Mouse (Mus musculus): ENCODE measurements around the gene Bhlhe41. TPM values are rescaled to one million over a fixed set of nuclear protein-coding genes. Genes with fewer than 3 reads are reported as not detected.

Bhlhe41 gene
- polyA plus RNA-seq, 1 experiment from 2014 or later, result 3.8 TPM

DNA sequence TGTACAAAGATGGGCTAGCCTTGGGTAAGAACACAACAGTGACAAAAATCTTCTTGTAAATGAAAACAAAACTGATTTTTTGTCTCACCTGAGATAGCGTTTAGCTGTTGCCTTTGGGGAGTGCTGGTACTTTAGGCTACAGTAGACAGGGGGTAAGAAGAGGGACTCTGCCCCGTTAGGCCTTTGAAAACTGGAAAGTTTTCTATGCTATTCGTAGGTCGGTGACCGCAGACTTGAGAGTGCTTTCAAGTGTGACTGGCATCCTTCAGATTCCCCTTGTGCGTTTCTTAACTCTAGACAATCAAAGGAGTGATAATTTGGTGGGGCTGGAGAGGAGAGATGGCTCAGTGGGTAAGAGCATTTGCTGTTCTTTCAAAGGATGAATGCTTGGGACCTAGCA, 22.4 kb upstream of the Bhlhe41 start:
- no peaks in the 10 kb centered on the region for H3K36me3 ChIP-seq
- no peak overlapping the region for H3K27ac ChIP-seq
- H3K4me3 ChIP-seq, result no peak overlapping the region
- 71% methylated on average over 6 of the region's 6 CpGs for WGBS
- no peaks in the 10 kb centered on the region for H3K9me3 ChIP-seq
- H3K4me1 ChIP-seq, result peaks cover 16% of the 10 kb centered on the region; the same call in 1 of the 2 replicates
- H3K27me3 ChIP-seq (ENCODE audit: insufficient read depth, poor library complexity, severe bottlenecking), result no peaks in the 10 kb centered on the region
- DNase-seq (ENCODE audit: low spot score), result no peak

DNA sequence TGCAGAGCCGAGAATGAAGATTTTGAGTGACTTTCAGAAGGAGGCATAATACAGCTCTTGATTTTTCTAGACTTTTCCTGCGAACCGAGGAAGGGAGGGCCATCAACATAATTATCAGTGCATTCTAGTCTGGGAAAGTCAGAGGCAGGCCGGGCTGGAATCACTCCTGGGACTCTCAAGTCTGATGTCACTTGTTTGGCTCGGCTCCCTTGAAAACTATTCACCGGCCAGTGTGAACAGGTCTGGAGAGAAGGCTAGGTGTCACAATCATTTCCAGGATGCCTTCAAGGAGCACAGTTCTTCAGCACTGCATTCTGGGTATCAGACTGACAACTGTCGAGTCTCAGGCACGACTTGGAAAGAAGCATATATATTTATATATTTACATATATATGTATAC, 20.9 kb upstream of the Bhlhe41 start:
- Histone ChIP-seq H3K9me3 (no peaks in the 10 kb centered on the region), H3K27me3 (ENCODE audit: insufficient read depth, poor library complexity, severe bottlenecking) (no peaks in the 10 kb centered on the region), H3K36me3 (no peaks in the 10 kb centered on the region), H3K4me1 (peaks cover 11% of the 10 kb centered on the region; the same call in 1 of the 2 replicates), H3K27ac (0 out of 2 replicates have a peak overlapping the region, but pooled peaks have one; percentile 23), H3K4me3 (no peak overlapping the region)
- peak; percentile 80 for DNase-seq (ENCODE audit: low spot score)
- 37% methylated on average over 8 of the region's 8 CpGs for WGBS

DNA sequence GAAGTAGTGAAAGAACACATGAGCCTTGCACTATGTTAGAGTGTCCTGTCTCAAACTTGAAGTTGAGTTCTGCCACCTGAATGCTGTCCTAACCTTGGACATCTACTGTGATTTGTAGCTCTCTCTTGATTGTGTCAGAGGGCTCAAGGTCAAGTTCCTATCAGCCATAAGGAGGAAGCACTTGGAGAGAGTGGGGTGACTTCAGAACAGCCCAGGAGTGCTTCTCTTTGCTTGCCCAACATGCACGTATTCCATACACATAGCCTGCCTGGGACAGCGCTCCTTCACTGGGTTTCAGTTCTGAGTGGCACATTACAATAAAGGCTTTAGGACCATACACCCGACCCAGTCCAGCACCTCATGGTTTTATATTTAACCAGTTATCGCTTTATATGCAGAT, 19.7 kb upstream of the Bhlhe41 start:
- Histone ChIP-seq H3K9me3 (no peaks in the 10 kb centered on the region), H3K4me3 (no peak overlapping the region), H3K4me1 (peaks cover 11% of the 10 kb centered on the region; the same call in 1 of the 2 replicates), H3K36me3 (no peaks in the 10 kb centered on the region), H3K27ac (no peak overlapping the region), H3K27me3 (ENCODE audit: insufficient read depth, poor library complexity, severe bottlenecking) (no peaks in the 10 kb centered on the region)
- DNase-seq (ENCODE audit: low spot score), result no peak
- 77% methylated on average over 4 of the region's 4 CpGs for WGBS

DNA sequence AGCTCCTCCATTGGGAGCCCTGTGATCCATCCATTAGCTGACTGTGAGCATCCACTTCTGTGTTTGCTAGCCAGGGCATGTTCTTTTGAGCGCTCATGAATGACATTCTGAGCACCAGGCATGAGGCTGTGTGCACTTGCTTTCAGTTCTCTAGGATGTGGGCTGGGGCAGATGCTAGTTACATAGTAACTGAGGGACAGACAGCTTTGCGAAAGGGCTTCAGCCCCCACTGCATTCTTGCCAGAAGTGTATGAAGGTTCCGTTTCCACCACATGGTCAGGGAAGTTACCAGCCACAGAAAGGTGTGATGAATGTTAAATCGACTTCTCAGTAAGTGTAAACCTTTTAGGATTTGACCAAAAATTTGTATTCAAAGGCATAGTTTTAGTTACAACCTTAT, 18.3 kb upstream of the Bhlhe41 start:
- peaks cover 11% of the 10 kb centered on the region; the same call in 1 of the 2 replicates for H3K4me1 ChIP-seq
- no peaks in the 10 kb centered on the region for H3K27me3 ChIP-seq (ENCODE audit: insufficient read depth, poor library complexity, severe bottlenecking)
- 84% methylated on average over 4 of the region's 4 CpGs for WGBS
- no peak for DNase-seq (ENCODE audit: low spot score)
- H3K9me3 ChIP-seq, result no peaks in the 10 kb centered on the region
- no peak overlapping the region for H3K27ac ChIP-seq
- no peak overlapping the region for H3K4me3 ChIP-seq
- no peaks in the 10 kb centered on the region for H3K36me3 ChIP-seq

DNA sequence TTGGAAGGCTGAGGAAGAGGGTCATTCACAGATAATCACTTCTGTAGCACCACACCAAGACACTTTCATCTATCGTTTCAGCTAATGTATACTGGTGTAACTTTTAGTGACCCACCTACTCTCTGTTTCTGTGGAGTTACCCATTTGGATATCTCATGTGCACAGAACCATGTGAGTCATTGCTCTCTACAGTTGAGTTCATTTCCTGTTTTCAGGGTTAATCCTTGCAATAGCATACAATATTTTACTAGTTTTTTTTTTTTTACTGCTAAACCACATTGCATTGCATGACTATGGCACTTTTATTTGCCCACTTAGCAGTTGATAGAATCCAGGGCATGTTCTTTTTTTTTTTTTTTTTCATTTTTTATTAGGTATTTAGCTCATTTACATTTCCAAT, 17.7 kb upstream of the Bhlhe41 start:
- DNase-seq (ENCODE audit: low spot score), result no peak
- Histone ChIP-seq H3K9me3 (no peaks in the 10 kb centered on the region), H3K36me3 (no peaks in the 10 kb centered on the region), H3K4me3 (no peak overlapping the region), H3K4me1 (peaks cover 11% of the 10 kb centered on the region; the same call in 1 of the 2 replicates), H3K27ac (no peak overlapping the region), H3K27me3 (ENCODE audit: insufficient read depth, poor library complexity, severe bottlenecking) (no peaks in the 10 kb centered on the region)
- WGBS, result 77% methylated on average over 1 of the region's 1 CpGs

DNA sequence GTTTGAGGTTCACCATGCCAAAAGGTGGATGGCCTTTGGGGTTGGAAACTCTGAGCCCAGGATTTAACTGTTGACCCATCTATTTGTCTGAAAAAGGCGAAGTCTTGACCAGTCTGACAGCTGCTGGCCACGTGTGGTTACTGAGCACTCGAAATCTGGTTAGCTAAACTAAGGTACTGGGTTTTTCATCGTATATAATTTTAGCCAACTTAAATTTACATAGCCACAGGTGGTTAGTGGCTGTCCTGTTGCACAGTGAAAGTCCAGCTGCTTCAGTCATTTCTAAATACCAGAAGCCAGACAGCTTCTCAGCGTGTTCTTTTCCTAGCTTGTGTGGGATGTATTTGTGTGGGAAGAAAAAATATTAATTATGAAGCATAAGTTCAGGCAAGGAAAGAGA, 15.3 kb upstream of the Bhlhe41 start:
- DNase-seq (ENCODE audit: low spot score), result no peak
- no peaks in the 10 kb centered on the region for H3K36me3 ChIP-seq
- H3K4me1 ChIP-seq, result 0 out of 2 replicates have a peak, but pooled peaks cover 2% of the 10 kb centered on the region
- no peak overlapping the region for H3K4me3 ChIP-seq
- no peaks in the 10 kb centered on the region for H3K27me3 ChIP-seq (ENCODE audit: insufficient read depth, poor library complexity, severe bottlenecking)
- H3K27ac ChIP-seq, result no peak overlapping the region
- no peaks in the 10 kb centered on the region for H3K9me3 ChIP-seq
- WGBS, result 83% methylated on average over 5 of the region's 5 CpGs

DNA sequence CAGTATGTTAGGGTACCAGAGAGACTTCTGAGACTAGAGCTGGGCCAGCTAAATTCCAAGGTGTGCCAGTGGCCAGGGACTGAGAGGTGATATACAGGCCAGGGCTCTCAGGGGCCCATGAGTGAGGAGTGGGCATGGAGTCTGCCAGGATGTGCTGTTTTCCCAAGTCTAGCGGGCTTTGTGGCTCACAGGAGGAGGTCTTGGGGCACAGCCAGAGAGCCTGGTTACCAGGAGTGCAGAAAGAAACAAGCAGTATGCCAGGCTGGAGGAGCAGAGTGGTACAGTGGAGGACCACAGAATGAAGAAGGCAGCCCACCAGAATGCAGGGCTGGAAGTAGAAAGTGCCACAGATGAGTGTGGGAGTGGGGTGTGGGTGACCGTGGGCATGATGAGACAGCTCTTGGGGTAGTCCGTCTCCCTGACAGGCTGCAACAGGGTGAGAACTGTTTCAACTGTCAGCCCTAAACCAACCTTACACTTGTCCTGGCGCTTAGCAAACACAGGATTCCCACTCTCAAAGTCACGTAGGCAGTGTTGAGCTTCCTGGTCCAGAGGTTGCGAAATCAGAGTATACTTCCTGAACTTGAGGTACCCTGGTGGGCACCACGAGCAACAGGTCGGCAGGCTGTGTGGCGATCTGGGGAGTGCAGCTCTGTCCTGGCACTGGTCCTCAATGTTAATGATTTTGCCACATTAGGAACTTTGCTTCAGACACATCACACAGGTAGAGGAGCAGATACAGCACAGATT, 11.8 kb upstream of the Bhlhe41 start:
- no peak for DNase-seq (ENCODE audit: low spot score)
- no peak overlapping the region for H3K4me3 ChIP-seq
- 78% methylated on average over 9 of the region's 9 CpGs for WGBS
- no peaks in the 10 kb centered on the region for H3K27me3 ChIP-seq (ENCODE audit: insufficient read depth, poor library complexity, severe bottlenecking)
- H3K27ac ChIP-seq, result no peak overlapping the region
- H3K36me3 ChIP-seq, result no peaks in the 10 kb centered on the region
- peaks cover 5% of the 10 kb centered on the region; the same call in 1 of the 2 replicates for H3K4me1 ChIP-seq
- no peaks in the 10 kb centered on the region for H3K9me3 ChIP-seq

DNA sequence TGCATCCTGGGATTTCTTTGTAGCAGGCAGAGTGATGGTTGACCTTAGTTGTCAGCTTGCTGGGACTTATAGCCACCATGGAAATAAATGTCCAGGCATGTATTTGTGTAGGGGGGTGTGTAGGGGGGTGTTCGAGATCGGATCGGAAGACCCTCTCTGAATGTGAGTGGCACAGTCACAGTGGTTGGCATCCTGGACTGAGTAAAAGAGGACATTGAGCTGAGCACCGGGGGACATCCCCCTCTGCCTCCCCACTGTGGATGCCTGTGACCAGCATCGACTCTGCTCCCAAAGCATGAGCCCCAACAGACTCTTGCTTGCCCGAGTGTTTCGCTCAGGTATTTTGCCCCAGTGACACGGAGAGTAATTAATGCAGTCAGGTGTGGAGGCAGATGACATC, 8.0 kb upstream of the Bhlhe41 start:
- Histone ChIP-seq H3K4me3 (no peak overlapping the region), H3K36me3 (no peaks in the 10 kb centered on the region), H3K27me3 (ENCODE audit: insufficient read depth, poor library complexity, severe bottlenecking) (no peaks in the 10 kb centered on the region), H3K27ac (no peak overlapping the region), H3K4me1 (peaks cover 27% of the 10 kb centered on the region), H3K9me3 (no peaks in the 10 kb centered on the region)
- DNase-seq (ENCODE audit: low spot score), result no peak
- WGBS, result 83% methylated on average over 8 of the region's 8 CpGs

DNA sequence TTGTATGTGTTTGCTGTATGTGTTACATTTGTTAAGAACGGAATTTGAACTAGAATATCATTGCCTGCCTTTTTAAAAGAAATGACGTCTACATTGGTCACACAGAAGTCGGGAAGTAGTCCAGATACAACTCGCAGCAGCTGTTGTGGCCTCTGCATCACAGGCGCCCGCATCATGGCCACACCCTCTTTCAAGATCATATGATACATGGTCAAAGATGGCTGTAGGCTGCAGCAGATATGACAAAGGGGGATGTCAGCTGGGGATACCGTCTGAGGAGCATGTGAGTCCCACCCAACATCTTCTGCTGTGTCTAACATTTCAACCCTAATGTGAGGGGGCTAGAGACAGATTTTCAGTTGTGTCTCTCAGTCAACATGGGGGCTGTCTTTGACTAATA, 6.7 kb upstream of the Bhlhe41 start:
- Histone ChIP-seq H3K4me3 (no peak overlapping the region), H3K27ac (no peak overlapping the region; the same call in 1 of the 2 replicates), H3K36me3 (no peaks in the 10 kb centered on the region), H3K4me1 (peaks cover 30% of the 10 kb centered on the region), H3K9me3 (no peaks in the 10 kb centered on the region), H3K27me3 (ENCODE audit: insufficient read depth, poor library complexity, severe bottlenecking) (peaks cover 3% of the 10 kb centered on the region; the same call in 1 of the 2 replicates)
- 92% methylated on average over 7 of the region's 7 CpGs for WGBS
- no peak for DNase-seq (ENCODE audit: low spot score)

DNA sequence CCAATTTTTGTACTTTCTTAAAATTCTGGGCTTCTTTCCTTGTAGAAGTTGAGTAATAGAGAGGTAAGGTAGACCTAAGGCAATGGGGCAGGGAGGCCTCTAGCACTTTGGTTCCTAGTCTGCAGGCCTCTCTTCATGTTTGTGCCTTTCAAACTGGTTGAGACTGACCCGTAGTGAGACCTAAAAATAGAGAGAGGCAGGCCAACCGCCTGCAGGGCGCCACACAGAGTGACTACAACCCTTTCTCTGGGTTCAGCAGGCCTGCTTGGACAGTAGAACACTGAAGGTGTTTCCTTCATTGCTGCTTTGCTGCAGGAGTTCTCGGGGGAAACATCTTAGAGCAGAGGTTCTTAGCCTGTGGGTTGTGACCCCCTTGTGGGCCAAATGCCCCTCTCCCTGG, 5.6 kb upstream of the Bhlhe41 start:
- Histone ChIP-seq H3K36me3 (no peaks in the 10 kb centered on the region), H3K4me1 (peaks cover 40% of the 10 kb centered on the region), H3K27ac (peak overlapping the region; percentile 87), H3K27me3 (ENCODE audit: insufficient read depth, poor library complexity, severe bottlenecking) (peaks cover 5% of the 10 kb centered on the region; the same call in 1 of the 2 replicates), H3K9me3 (no peaks in the 10 kb centered on the region), H3K4me3 (no peak overlapping the region)
- DNase-seq (ENCODE audit: low spot score), result no peak
- WGBS, result 48% methylated on average over 4 of the region's 4 CpGs

DNA sequence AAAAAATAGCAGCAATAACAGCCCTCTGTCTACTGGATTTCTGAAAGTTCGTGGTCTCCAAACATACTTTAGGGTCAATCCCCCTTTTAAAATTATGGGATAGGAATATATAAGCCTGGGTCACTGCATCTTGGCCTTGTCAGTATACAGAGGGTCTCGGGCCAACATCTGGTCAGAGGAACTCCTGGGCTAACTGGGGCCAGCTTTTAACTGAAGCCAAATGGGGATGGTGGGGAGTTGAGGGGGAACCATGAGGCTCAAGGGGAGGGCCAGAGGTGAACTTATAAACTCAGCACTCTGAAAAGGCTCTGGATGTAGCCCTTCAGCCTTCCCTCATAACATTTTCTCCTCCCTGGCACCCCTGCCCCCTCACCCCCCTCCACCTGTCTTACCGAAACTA, 1.8 kb upstream of the Bhlhe41 start:
- Histone ChIP-seq H3K27ac (peak overlapping the region; percentile 90; the same call in 1 of the 2 replicates), H3K9me3 (no peaks in the 10 kb centered on the region), H3K4me3 (peak overlapping the region; percentile 78; the same call in 1 of the 2 replicates), H3K27me3 (ENCODE audit: insufficient read depth, poor library complexity, severe bottlenecking) (peaks cover 40% of the 10 kb centered on the region), H3K4me1 (peaks cover 62% of the 10 kb centered on the region), H3K36me3 (no peaks in the 10 kb centered on the region)
- 61% methylated on average over 3 of the region's 3 CpGs for WGBS
- DNase-seq (ENCODE audit: low spot score), result no peak

DNA sequence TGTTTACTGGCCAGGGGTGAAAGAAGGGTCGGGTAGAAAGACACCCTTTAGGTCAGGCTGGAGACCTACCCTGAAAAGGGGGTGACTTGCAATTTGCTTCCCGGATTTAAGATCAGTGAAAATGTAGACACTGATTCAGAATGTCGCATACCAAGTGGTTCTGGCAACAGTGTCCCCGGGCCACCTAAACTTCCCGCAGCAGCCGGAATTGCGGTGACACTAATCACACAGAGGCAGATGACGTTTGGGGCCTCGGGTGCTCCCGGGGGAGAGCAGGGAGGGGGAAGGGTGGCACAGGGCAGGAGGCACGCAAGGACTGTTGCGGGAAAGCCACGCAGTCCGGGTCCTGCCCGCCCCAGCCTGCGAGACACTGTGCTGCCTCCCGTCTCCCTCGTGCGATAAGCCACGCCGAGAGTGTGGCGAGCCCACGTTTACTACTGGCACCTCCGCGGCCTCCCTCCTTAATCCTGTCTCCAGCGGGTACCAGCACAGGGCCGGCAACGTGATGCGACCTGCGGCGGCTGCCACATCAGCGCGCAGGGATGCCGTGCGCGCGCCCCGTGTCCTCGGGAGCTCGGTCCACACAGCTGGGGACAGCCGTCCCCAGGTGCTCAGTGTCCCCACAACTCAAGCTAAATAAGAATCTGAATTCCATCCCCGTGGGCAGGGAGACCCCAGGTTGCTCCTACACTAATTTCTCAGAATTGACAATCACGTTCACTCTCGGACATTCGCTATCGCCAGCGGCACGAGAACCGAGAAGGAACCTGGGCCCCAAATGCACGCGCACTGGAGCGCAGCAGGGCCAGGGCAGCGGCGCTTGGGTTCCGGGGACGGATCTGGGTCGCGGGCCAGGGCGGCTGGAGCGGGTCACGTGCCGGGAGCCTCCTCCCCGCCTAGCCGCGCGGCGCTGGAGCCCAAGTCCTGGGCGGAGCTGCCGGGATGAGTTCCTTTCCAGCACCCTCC, 811 bp upstream of the Bhlhe41 start:
- Histone ChIP-seq H3K27ac (peak overlapping the region; percentile 90), H3K27me3 (ENCODE audit: insufficient read depth, poor library complexity, severe bottlenecking) (peaks cover 45% of the 10 kb centered on the region), H3K36me3 (no peaks in the 10 kb centered on the region), H3K9me3 (no peaks in the 10 kb centered on the region), H3K4me3 (peak overlapping the region; percentile 78), H3K4me1 (peaks cover 56% of the 10 kb centered on the region)
- peak; percentile 86 for DNase-seq (ENCODE audit: low spot score)
- WGBS, result under 1% methylated on average over 69 of the region's 69 CpGs

DNA sequence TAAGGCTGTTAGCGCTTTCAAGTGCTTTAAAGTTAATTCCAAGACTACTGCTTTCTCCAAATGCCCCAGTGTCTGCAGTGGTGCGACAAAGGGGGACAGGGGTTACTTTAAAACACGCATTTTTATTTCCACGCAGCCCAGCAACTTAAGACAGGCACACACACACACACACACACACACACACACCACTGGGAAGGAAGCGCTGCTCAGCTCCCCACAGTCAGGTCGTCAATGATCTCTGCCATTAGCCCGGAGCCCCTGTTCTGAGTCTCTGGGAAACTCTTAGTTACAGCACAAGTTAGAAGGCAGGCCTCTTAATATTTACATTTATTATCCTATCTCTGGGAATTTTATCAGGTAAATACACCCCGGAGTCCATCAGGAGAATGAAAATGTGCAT, 1.2 kb downstream of the Bhlhe41 start:
- Histone ChIP-seq H3K27me3 (ENCODE audit: insufficient read depth, poor library complexity, severe bottlenecking) (peaks cover 45% of the 10 kb centered on the region), H3K36me3 (no peaks in the 10 kb centered on the region)
- WGBS, result 2% methylated on average over 8 of the region's 8 CpGs

More for the DNA sequence above, 1.2 kb downstream of the Bhlhe41 start:
- H3K9me3 ChIP-seq, result no peaks in the 10 kb centered on the region
- DNase-seq (ENCODE audit: low spot score), result no peak
- H3K27ac ChIP-seq, result peak overlapping the region; percentile 92
- H3K4me1 ChIP-seq, result peaks cover 47% of the 10 kb centered on the region
- peak overlapping the region; percentile 78 for H3K4me3 ChIP-seq
